Mouse (Mus musculus): ENCODE results near the gene Wipf3. TPM values are rescaled to one million over a fixed set of nuclear protein-coding genes. Genes with fewer than 3 reads are reported as not detected.

The Wipf3 gene
- polyA plus RNA-seq, 1 experiment from 2014 or later = 4.8 TPM

- Histone ChIP-seq H3K27me3 (ENCODE audit: control insufficient read depth, insufficient read depth, low read length) (no peaks in the 10 kb centered on the region), H3K4me1 (ENCODE audit: control insufficient read depth, insufficient read depth, low read length) (0 out of 2 replicates have a peak, but pooled peaks cover 8% of the 10 kb centered on the region), H3K9me3 (ENCODE audit: control insufficient read depth, low read length) (no peaks in the 10 kb centered on the region), H3K27ac (replicated peaks; ENCODE audit: low read depth, low read length) (0 out of 2 replicates have a peak overlapping the region, but pooled peaks have one; percentile 9), H3K4me3 (replicated peaks; ENCODE audit: low read depth, low read length) (no peak overlapping the region), H3K9ac (replicated peaks; ENCODE audit: low read length) (no peak overlapping the region), H3K36me3 (ENCODE audit: control insufficient read depth, insufficient read depth, low read length) (no peaks in the 10 kb centered on the region), H3K4me2 (ENCODE audit: low read length) (no peak overlapping the region)
- ATAC-seq (ENCODE audit: low FRiP score, low TSS enrichment) = no peak
- DNase-seq = no peak
- 80% methylated on average over 19 of the region's 19 CpGs for WGBS
Measured at GRCm38 (mm10) chr6:54475926-54476667, 46.7 kb downstream of the Wipf3 start.

DNA sequence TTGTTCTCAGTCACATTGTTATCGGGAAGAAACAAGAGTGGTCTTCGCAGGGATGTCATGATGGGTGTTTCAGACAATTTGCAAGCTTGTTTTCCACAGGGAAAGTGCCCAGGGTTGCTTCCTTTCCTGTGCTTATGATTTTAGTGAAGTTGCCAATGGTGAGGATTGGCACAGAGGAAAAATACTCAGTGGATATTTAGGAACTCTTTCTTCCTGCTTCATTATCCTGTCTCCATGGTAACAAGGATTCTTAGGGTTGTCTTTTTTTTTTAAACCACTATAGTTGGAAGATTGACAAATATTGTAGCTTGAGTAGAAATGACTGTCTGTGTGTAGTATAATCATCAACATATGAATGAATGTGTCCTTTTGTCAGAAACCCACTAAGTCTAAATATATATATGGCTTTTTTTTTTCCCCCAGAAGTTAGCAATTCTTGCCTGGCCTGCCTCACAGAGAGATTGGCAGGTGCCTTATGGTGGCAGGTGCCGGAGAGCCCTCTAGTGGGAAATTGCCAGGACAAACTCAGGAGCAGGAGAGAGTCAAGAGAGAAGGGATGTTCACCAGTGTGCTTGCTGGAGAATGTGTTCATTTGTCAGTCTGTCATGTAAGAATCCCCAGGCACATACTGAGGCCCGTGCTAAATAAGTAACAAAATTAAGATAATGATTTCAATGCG lies 49.4 kb downstream of the Wipf3 start:
- no peaks in the 10 kb centered on the region for H3K36me3 ChIP-seq (ENCODE audit: control insufficient read depth, insufficient read depth, low read length)
- H3K9ac ChIP-seq (replicated peaks; ENCODE audit: low read length) = no peak overlapping the region
- no peak overlapping the region for H3K4me3 ChIP-seq (replicated peaks; ENCODE audit: low read depth, low read length)
- DNase-seq (peak; percentile 73), ATAC-seq (ENCODE audit: low FRiP score, low TSS enrichment) (peak; percentile 8; the same call in 1 of the 2 replicates)
- H3K9me3 ChIP-seq (ENCODE audit: control insufficient read depth, low read length) = no peaks in the 10 kb centered on the region
- no peaks in the 10 kb centered on the region for H3K27me3 ChIP-seq (ENCODE audit: control insufficient read depth, insufficient read depth, low read length)
- 46% methylated on average over 5 of the region's 5 CpGs for WGBS
- H3K4me2 ChIP-seq (ENCODE audit: low read length) = no peak overlapping the region
- H3K4me1 ChIP-seq (ENCODE audit: control insufficient read depth, insufficient read depth, low read length) = 0 out of 2 replicates have a peak, but pooled peaks cover 8% of the 10 kb centered on the region
- H3K27ac ChIP-seq (replicated peaks; ENCODE audit: low read depth, low read length) = peak overlapping the region; percentile 14; the same call in 1 of the 2 replicates

DNA sequence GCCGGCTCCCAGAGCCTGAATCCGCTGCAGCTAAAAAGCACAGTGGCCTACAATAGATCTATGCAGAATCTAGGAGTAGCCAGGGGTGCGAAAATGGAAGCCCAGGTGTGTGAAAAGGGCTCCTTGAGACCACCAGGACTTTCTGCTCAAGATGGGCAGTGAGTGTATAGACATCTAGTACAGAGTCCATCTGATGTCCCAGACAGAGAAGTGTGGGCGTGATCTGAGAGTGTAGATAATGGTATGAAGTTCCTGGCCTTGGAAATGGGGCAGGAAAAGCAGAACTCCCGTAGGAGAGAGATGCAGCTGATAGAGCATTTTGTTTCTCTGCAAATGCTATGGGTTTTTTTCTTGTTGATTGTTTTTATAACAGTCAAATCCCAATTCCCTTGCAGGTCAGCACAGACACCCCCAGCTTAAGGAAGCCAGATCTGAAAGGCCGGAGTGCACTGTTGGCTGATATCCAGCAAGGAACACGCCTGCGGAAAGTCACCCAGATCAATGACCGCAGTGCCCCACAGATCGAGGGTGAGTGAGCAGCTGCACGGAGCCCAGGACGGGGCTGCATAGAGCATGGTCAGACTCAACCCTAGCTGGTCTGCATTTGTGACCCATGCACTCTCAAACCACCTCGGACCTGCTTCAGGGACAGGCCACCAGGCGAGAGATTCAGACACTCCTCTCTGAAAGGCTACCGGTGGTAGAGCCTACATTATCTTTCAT lies 52.1 kb downstream of the Wipf3 start:
- Histone ChIP-seq H3K9ac (replicated peaks; ENCODE audit: low read length) (no peak overlapping the region), H3K4me3 (replicated peaks; ENCODE audit: low read depth, low read length) (no peak overlapping the region), H3K9me3 (ENCODE audit: control insufficient read depth, low read length) (no peaks in the 10 kb centered on the region), H3K36me3 (ENCODE audit: control insufficient read depth, insufficient read depth, low read length) (no peaks in the 10 kb centered on the region), H3K27me3 (ENCODE audit: control insufficient read depth, insufficient read depth, low read length) (no peaks in the 10 kb centered on the region), H3K27ac (replicated peaks; ENCODE audit: low read depth, low read length) (no peak overlapping the region), H3K4me2 (ENCODE audit: low read length) (no peak overlapping the region), H3K4me1 (ENCODE audit: control insufficient read depth, insufficient read depth, low read length) (0 out of 2 replicates have a peak, but pooled peaks cover 8% of the 10 kb centered on the region)
- WGBS = 84% methylated on average over 15 of the region's 15 CpGs
- ATAC-seq (ENCODE audit: low FRiP score, low TSS enrichment) (no peak), DNase-seq (no peak)

- Histone ChIP-seq H3K4me1 (ENCODE audit: control insufficient read depth, insufficient read depth, low read length) (0 out of 2 replicates have a peak, but pooled peaks cover 4% of the 10 kb centered on the region), H3K4me2 (ENCODE audit: low read length) (peak overlapping the region; percentile 54), H3K9me3 (ENCODE audit: control insufficient read depth, low read length) (no peaks in the 10 kb centered on the region), H3K36me3 (ENCODE audit: control insufficient read depth, insufficient read depth, low read length) (no peaks in the 10 kb centered on the region), H3K27ac (replicated peaks; ENCODE audit: low read depth, low read length) (no peak overlapping the region), H3K4me3 (replicated peaks; ENCODE audit: low read depth, low read length) (peak overlapping the region; percentile 19; the same call in 1 of the 2 replicates), H3K9ac (replicated peaks; ENCODE audit: low read length) (peak overlapping the region; percentile 26; the same call in 1 of the 2 replicates), H3K27me3 (ENCODE audit: control insufficient read depth, insufficient read depth, low read length) (no peaks in the 10 kb centered on the region)
- WGBS = 19% methylated on average over 11 of the region's 12 CpGs
- ATAC-seq (ENCODE audit: low FRiP score, low TSS enrichment) = peak; percentile 44; the same call in 1 of the 2 replicates
- peak; percentile 45 for DNase-seq
Measured at GRCm38 (mm10) chr6:54485000-54485399, 55.6 kb downstream of the Wipf3 start.

DNA sequence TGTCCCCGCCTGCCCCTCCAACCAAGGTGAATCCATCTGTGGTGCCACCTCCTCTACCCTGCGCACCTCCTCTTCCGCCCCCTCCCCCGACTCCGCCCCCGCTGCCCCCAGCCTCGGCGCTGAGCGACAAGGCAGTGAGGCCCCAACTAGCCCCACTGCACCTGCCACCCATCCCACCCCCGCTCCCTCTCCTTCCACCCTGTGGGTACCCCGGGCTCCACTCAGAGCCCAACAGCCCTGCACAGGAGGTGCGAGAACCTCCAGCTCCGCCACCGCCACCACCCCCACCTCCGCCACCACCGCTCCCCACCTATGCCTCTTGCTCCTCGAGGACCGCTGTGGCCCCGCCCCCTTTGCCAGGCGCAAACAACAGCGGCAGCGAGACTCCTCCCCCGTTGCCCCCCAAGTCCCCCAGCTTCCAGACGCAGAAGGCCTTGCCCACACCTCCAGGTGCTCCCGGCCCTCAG lies 56.1 kb downstream of the Wipf3 start:
- peak overlapping the region; percentile 39; the same call in 1 of the 2 replicates for H3K9ac ChIP-seq (replicated peaks; ENCODE audit: low read length)
- no peaks in the 10 kb centered on the region for H3K9me3 ChIP-seq (ENCODE audit: control insufficient read depth, low read length)
- H3K36me3 ChIP-seq (ENCODE audit: control insufficient read depth, insufficient read depth, low read length) = no peaks in the 10 kb centered on the region
- 5% methylated on average over 24 of the region's 25 CpGs for WGBS
- H3K4me1 ChIP-seq (ENCODE audit: control insufficient read depth, insufficient read depth, low read length) = 0 out of 2 replicates have a peak, but pooled peaks cover 4% of the 10 kb centered on the region
- H3K4me2 ChIP-seq (ENCODE audit: low read length) = peak overlapping the region; percentile 54
- peak overlapping the region; percentile 19; the same call in 1 of the 2 replicates for H3K4me3 ChIP-seq (replicated peaks; ENCODE audit: low read depth, low read length)
- DNase-seq = no peak
- ATAC-seq (ENCODE audit: low FRiP score, low TSS enrichment) = peak; percentile 55; the same call in 1 of the 2 replicates
- H3K27ac ChIP-seq (replicated peaks; ENCODE audit: low read depth, low read length) = no peak overlapping the region
- H3K27me3 ChIP-seq (ENCODE audit: control insufficient read depth, insufficient read depth, low read length) = no peaks in the 10 kb centered on the region

DNA sequence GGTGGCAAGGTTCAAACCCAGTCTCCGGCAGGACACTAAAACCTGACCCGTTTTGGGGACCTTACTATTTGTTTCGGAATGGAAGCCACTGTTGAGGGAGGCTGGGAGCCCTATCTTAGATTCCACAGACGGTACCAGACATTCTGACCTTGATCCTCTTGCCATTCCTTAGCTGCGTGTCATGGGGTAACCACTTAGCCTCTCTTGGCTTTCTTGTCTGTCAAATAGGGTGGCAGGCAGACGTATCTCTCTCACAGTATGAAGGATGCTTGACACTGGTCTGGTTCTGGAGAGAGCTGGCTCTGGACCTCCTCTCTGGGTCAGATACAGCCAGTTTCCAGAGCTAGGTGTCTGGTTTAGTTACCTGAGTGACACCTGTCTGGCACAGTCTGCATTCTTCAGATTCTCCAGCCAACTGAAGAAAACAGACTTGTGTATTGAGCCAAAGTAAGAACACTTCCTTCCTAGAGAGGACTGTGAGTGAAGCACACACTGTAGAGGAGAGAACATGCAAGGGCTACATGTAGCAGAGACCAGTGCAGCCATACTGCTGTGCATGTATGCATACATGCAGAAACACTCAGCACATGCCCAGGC lies 56.7 kb downstream of the Wipf3 start:
- H3K36me3 ChIP-seq (ENCODE audit: control insufficient read depth, insufficient read depth, low read length) = no peaks in the 10 kb centered on the region
- H3K27ac ChIP-seq (replicated peaks; ENCODE audit: low read depth, low read length) = no peak overlapping the region
- ATAC-seq (ENCODE audit: low FRiP score, low TSS enrichment) = no peak
- H3K27me3 ChIP-seq (ENCODE audit: control insufficient read depth, insufficient read depth, low read length) = no peaks in the 10 kb centered on the region
- no peaks in the 10 kb centered on the region for H3K9me3 ChIP-seq (ENCODE audit: control insufficient read depth, low read length)
- H3K9ac ChIP-seq (replicated peaks; ENCODE audit: low read length) = 0 out of 2 replicates have a peak overlapping the region, but pooled peaks have one; percentile 39
- DNase-seq = no peak
- 35% methylated on average over 6 of the region's 6 CpGs for WGBS
- H3K4me2 ChIP-seq (ENCODE audit: low read length) = peak overlapping the region; percentile 54
- no peak overlapping the region for H3K4me3 ChIP-seq (replicated peaks; ENCODE audit: low read depth, low read length)
- 0 out of 2 replicates have a peak, but pooled peaks cover 4% of the 10 kb centered on the region for H3K4me1 ChIP-seq (ENCODE audit: control insufficient read depth, insufficient read depth, low read length)

DNA sequence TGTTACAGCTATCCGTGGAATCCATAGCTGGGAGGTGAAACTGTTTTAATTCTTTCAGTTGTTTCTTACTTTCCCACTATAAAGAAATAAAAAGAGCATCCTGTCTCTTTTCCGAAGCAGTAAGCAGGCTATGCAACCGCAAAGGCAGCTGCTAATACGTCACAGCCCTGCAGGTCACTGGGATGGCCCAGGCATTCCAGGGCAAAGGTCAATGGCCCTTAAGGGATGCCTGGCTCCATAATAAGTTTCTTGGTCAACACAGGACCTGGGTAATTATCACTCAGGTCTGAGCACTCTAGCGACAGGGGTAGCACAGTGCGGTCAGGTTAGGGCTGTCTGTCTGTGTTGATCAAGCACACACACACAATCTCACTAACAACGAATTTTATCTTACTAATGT lies 61.7 kb downstream of the Wipf3 start:
- DNase-seq (no peak), ATAC-seq (ENCODE audit: low FRiP score, low TSS enrichment) (no peak)
- Histone ChIP-seq H3K36me3 (ENCODE audit: control insufficient read depth, insufficient read depth, low read length) (no peaks in the 10 kb centered on the region), H3K27ac (replicated peaks; ENCODE audit: low read depth, low read length) (no peak overlapping the region), H3K4me3 (replicated peaks; ENCODE audit: low read depth, low read length) (no peak overlapping the region), H3K9ac (replicated peaks; ENCODE audit: low read length) (no peak overlapping the region), H3K4me1 (ENCODE audit: control insufficient read depth, insufficient read depth, low read length) (0 out of 2 replicates have a peak, but pooled peaks cover 2% of the 10 kb centered on the region), H3K4me2 (ENCODE audit: low read length) (no peak overlapping the region), H3K27me3 (ENCODE audit: control insufficient read depth, insufficient read depth, low read length) (no peaks in the 10 kb centered on the region), H3K9me3 (ENCODE audit: control insufficient read depth, low read length) (no peaks in the 10 kb centered on the region)
- WGBS = 82% methylated on average over 7 of the region's 7 CpGs

GRCm38 (mm10) chr6:54494097-54494496 lies 64.7 kb downstream of the Wipf3 start:
- DNase-seq = no peak
- ATAC-seq (ENCODE audit: low FRiP score, low TSS enrichment) = no peak
- no peak overlapping the region for H3K9ac ChIP-seq (replicated peaks; ENCODE audit: low read length)
- H3K4me2 ChIP-seq (ENCODE audit: low read length) = no peak overlapping the region
- H3K27me3 ChIP-seq (ENCODE audit: control insufficient read depth, insufficient read depth, low read length) = no peaks in the 10 kb centered on the region
- H3K36me3 ChIP-seq (ENCODE audit: control insufficient read depth, insufficient read depth, low read length) = no peaks in the 10 kb centered on the region
- H3K4me3 ChIP-seq (replicated peaks; ENCODE audit: low read depth, low read length) = no peak overlapping the region
- no peaks in the 10 kb centered on the region for H3K9me3 ChIP-seq (ENCODE audit: control insufficient read depth, low read length)
- 0 out of 2 replicates have a peak, but pooled peaks cover 2% of the 10 kb centered on the region for H3K4me1 ChIP-seq (ENCODE audit: control insufficient read depth, insufficient read depth, low read length)
- H3K27ac ChIP-seq (replicated peaks; ENCODE audit: low read depth, low read length) = no peak overlapping the region

All from midbrain, embryonic 14.5 days (tissue).